Mouse (Mus musculus) liver, embryonic 13.5 days (tissue): ENCODE measurements around the gene Col4a2. TPM values are rescaled to one million over a fixed set of nuclear protein-coding genes. Genes with fewer than 3 reads are reported as not detected.

Experiments
- ATAC-seq: fragments of 200-750 bp; cut with Nextera tagmentation; 2 replicates; pipeline ENCODE4 v1.8.0; 2017; ENCODE audit warnings: low read depth, mild to moderate bottlenecking, moderate number of reproducible peaks, moderate library complexity
- DNase-seq: peaks from one replicate; pipeline ENCODE4 v3.0.0; 2022
- H3K27ac ChIP-seq: fragments of 300-500 bp; sonication (generic); 2 replicates; pipeline ENCODE4 v1.5.1; 2015; ENCODE audit warnings: moderate library complexity, mild to moderate bottlenecking, inconsistent platforms
- H3K27me3 ChIP-seq: fragments of 300-500 bp; sonication (generic); 2 replicates; pipeline ENCODE4 v1.6.1; 2015; ENCODE audit warnings: mild to moderate bottlenecking, inconsistent platforms
- H3K36me3 ChIP-seq: fragments of 300-500 bp; sonication (generic); 2 replicates; pipeline ENCODE4 v1.6.1; 2015; ENCODE audit warnings: mild to moderate bottlenecking, inconsistent platforms
- H3K4me1 ChIP-seq: fragments of 300-500 bp; sonication (generic); replicated peaks from 2 replicates; pipeline ENCODE4 v1.6.1; 2015; ENCODE audit warnings: inconsistent platforms
- H3K4me2 ChIP-seq: fragments of 300-500 bp; sonication (generic); 2 replicates; pipeline ENCODE4 v1.6.1; 2015; ENCODE audit warnings: inconsistent platforms, mild to moderate bottlenecking, moderate library complexity
- H3K4me3 ChIP-seq: fragments of 300-500 bp; sonication (generic); replicated peaks from 2 replicates; pipeline ENCODE4 v1.5.1; 2015; ENCODE audit warnings: mild to moderate bottlenecking, inconsistent platforms
- H3K9ac ChIP-seq: fragments of 300-500 bp; sonication (generic); 2 replicates; pipeline ENCODE4 v1.6.1; 2015; ENCODE audit warnings: mild to moderate bottlenecking, inconsistent platforms
- H3K9me3 ChIP-seq: fragments of 300-500 bp; sonication (generic); replicated peaks from 2 replicates; pipeline ENCODE4 v1.6.1; 2016; ENCODE audit warnings: inconsistent platforms
- WGBS: fragments of 180-500 bp; shearing (Covaris S2); methylation state at CpG from one replicate; pipeline ENCODE4 v1.1.7; 2015; ENCODE audit not compliant: insufficient replicate concordance; 5-methylcytosine and 5-hydroxymethylcytosine counted together
- polyA plus RNA-seq: library from polyadenylated mRNA; unstranded; fragments of >200 nt; fragmentation: Nextera tagmentation; extraction: Ambion mirVana; gene quantifications from 2 replicates; pipeline ENCODE4 v1.2.1, GENCODE M21; 2015

Col4a2 gene
- polyA plus RNA-seq, 1 experiment from 2014 or later = 5.4 TPM

DNA sequence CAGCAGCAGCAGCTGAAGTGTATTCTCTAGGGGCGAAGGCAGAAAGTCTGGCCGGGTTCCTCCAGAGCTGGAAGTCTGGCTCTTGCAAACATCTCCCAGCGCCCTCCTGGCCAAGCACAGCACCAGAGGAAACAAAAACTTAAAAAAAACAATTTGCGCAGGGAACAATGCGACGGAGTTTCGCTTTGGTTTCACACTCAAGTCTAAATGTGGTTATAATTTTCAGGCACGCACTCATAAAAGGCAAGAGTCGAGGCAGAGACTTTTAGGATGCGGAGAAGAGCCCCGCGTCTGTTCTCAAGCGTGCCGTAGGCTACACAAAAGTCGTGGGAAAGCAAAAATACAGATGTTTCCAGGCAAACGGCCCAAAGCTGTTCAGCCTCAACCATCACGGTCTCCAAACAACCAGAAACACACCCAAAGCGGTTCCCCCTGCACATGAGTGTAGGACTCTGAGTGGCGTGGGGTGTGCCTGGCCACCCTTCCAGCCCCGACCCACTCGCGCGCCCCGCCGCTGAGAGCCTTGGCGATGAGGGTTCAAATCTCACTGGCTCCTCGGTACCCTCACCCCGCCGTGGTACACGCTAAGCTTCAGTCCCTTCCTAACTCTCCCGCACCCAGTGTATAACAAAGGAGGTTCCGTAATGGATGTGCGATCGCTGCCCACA is 790 bp upstream of the Col4a2 start:
- peak overlapping the region; percentile 57 for H3K9ac ChIP-seq
- no peaks in the 10 kb centered on the region for H3K9me3 ChIP-seq
- H3K36me3 ChIP-seq = no peaks in the 10 kb centered on the region
- peak overlapping the region; percentile 62 for H3K4me2 ChIP-seq
- 5% methylated on average over 34 of the region's 34 CpGs for WGBS
- H3K27me3 ChIP-seq = peaks cover 57% of the 10 kb centered on the region
- H3K27ac ChIP-seq = no peak overlapping the region
- ATAC-seq (no peak), DNase-seq (no peak)
- peaks cover 7% of the 10 kb centered on the region; the same call in 1 of the 2 replicates for H3K4me1 ChIP-seq
- peak overlapping the region; percentile 56 for H3K4me3 ChIP-seq

DNA sequence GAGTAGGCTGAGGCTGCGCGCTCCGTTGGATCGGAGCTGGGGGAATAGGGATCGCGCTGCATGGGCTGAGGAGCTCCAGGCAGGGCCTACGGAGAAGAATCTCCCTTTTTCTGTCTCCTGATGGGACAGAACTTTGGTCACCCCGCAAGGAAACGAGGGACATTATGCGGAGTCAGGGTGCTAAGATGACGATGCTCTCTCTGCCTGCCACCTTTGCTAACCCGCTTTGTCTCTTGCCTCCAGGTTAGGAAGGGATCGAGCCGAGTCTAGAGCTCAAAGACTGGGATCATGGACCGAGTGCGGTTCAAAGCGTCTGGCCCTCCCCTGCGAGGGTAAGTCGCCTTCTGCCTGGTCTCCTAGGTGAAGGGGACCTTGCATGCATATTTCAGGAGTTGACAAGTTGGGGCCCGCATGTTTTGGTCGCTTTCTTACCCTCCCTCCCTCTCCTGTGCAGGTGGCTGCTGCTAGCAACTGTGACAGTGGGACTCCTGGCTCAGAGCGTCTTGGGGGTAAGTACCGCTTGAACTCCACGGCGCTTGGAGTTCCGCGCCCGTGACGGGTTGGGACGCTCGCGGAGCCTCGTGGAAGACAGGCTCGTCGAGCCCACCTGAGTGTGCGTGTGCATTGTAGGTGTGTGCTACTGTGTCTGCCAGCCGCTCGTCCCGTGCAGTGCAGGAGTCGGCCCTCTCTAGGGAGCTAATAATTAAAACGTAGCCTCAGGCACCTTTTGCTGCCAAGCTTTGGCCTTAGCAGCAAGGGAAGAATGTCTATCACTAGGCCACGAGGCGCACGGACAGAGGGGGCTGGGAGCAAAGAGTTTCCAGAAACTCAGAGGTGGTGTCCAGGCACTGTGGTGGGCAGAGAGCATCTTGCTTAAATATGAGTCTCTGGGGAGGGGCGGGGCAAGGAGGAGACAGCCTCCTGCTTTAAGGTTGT is 839 bp downstream of the Col4a2 start:
- ATAC-seq (no peak), DNase-seq (no peak)
- Histone ChIP-seq H3K4me1 (peaks cover 7% of the 10 kb centered on the region; the same call in 1 of the 2 replicates), H3K9ac (peak overlapping the region; percentile 57; the same call in 1 of the 2 replicates), H3K9me3 (no peaks in the 10 kb centered on the region), H3K27ac (no peak overlapping the region), H3K27me3 (peaks cover 57% of the 10 kb centered on the region), H3K4me2 (peak overlapping the region; percentile 62), H3K36me3 (no peaks in the 10 kb centered on the region), H3K4me3 (peak overlapping the region; percentile 56)
- WGBS = 5% methylated on average over 45 of the region's 45 CpGs

DNA sequence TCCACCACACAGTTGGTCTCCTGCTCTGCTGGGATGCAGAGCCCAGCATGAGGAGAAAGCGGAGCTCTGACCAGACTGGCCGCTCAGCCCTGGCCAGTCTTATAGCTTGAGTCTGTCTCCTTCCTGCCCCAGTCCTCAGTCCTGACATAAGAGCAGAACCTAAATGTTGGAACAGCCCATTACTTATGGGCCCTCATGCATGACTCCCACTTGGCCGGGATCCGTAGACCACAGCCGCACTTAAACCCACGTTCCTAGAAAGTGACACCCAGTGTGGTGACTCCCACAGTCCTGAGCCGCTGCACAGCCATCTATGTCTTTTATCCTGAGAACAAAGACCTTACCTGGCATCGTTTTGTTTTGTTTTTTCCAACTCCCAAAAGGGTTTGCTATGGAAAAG is 2.0 kb downstream of the Col4a2 start:
- Histone ChIP-seq H3K4me1 (peaks cover 1% of the 10 kb centered on the region; the same call in 1 of the 2 replicates), H3K4me2 (0 out of 2 replicates have a peak overlapping the region, but pooled peaks have one; percentile 62), H3K9ac (no peak overlapping the region), H3K36me3 (no peaks in the 10 kb centered on the region), H3K4me3 (no peak overlapping the region), H3K9me3 (no peaks in the 10 kb centered on the region), H3K27ac (no peak overlapping the region), H3K27me3 (peaks cover 56% of the 10 kb centered on the region)
- DNase-seq (no peak), ATAC-seq (no peak)
- WGBS = 67% methylated on average over 8 of the region's 8 CpGs

DNA sequence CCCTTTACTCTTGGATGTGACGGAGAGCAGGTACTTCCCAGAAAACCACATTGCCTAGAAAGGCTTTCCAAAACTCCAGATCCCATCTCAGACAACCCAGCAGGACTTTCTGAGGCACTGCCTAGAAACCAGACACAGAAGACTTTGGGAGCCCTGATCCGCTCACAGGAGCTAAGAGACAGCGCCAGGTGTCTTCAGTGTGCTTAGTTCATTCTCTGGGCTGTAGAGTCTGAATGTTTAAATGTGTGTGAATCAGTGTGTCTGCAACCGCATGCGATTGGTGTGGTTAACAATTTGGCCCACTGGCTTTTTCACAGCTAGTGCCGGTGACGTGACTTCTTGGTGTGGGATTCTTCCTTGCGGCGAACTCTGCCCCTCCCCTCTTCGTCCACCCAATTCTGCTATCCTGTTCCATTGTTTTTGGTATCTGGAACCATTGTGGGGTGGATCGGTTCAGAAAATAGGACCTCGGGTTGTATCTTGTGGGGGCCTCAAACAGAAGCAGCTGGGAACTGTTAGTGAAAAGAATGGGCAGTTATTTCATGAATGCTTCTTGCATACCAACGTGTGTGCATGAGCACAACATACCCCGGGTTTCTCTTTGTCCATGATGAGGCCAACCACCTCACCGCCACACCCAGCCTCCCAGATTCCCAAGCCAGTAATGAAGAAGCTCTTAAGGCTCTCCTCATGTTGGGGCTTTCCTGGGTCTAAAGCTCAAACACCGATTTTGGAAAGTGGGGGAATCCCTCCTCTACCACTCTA is 2.8 kb downstream of the Col4a2 start:
- H3K9me3 ChIP-seq = no peaks in the 10 kb centered on the region
- peaks cover 49% of the 10 kb centered on the region for H3K27me3 ChIP-seq
- ATAC-seq (no peak), DNase-seq (no peak)
- H3K4me1 ChIP-seq = no peaks in the 10 kb centered on the region
- H3K4me2 ChIP-seq = no peak overlapping the region
- H3K4me3 ChIP-seq = no peak overlapping the region
- H3K9ac ChIP-seq = no peak overlapping the region
- H3K27ac ChIP-seq = no peak overlapping the region
- 59% methylated on average over 16 of the region's 16 CpGs for WGBS
- H3K36me3 ChIP-seq = no peaks in the 10 kb centered on the region

DNA sequence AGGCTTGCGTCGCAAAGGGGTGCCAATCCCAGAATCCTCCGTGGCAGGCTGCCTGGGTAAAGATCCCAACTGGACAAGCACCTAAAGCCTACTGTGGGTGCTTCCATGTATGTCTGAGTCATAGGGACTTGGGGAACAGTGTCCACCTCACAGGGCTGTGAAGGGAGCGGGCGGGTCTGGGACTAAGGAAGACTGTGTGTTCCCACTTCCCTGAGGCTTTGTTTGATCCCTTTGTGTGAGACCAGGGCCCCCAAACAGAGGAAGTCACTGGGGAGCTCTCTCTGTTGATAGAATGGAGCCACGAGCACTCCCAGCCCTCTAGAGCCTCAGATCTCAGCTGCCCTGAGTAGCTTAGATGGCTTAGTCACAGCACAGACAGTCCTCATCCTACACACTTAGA is 3.5 kb downstream of the Col4a2 start:
- no peak for DNase-seq
- H3K9me3 ChIP-seq = no peaks in the 10 kb centered on the region
- no peaks in the 10 kb centered on the region for H3K4me1 ChIP-seq
- H3K4me2 ChIP-seq = no peak overlapping the region
- no peak overlapping the region for H3K9ac ChIP-seq
- H3K27ac ChIP-seq = no peak overlapping the region
- H3K27me3 ChIP-seq = peaks cover 42% of the 10 kb centered on the region
- H3K4me3 ChIP-seq = no peak overlapping the region
- no peak for ATAC-seq
- H3K36me3 ChIP-seq = no peaks in the 10 kb centered on the region
- 51% methylated on average over 6 of the region's 6 CpGs for WGBS

DNA sequence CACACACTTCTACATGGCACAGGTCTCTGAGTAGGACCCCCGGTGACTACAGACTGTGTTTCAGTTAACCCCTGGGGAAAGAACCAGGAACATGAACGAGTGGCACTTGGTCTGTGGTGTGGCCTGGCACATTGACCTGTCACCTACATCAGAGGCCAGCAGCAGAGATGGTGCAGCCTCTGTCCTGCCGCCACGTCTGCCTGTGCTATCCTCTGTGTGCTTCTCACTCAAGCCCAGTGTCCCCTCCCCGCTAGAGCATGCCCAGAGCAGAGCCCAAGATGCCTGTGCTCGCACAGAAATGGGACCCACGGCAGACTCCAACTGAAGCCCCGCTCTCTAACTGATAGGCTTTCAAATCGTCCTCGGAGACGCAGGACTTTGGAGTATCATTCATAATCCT is 6.8 kb downstream of the Col4a2 start:
- H3K27me3 ChIP-seq = peaks cover 9% of the 10 kb centered on the region
- no peaks in the 10 kb centered on the region for H3K9me3 ChIP-seq
- DNase-seq = no peak
- no peak overlapping the region for H3K4me2 ChIP-seq
- no peak overlapping the region for H3K4me3 ChIP-seq
- H3K36me3 ChIP-seq = no peaks in the 10 kb centered on the region
- WGBS = 72% methylated on average over 11 of the region's 11 CpGs
- H3K27ac ChIP-seq = no peak overlapping the region
- no peak overlapping the region for H3K9ac ChIP-seq
- H3K4me1 ChIP-seq = peaks cover 7% of the 10 kb centered on the region; the same call in 1 of the 2 replicates
- no peak for ATAC-seq

DNA sequence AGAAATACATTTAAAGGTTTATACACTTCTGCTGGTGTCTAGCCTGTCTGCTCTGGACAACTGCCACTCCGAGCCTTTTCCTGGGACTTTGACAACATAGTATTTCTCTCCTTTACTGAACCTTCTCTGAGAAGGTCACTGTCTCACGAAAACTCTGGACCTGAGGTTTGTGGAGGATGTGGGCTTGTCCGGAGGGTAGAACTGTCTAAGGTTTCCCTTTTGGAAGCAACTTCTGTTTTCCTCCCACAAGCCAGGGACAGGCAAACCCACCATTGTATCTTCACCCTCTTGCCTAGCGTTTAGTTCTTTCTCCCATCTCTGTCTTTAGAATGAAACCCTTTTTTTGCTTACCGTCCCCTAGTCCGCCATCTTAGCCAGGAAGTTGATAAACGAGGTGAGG is 9.2 kb downstream of the Col4a2 start:
- Histone ChIP-seq H3K9ac (no peak overlapping the region), H3K9me3 (no peaks in the 10 kb centered on the region), H3K36me3 (no peaks in the 10 kb centered on the region), H3K4me2 (no peak overlapping the region), H3K27ac (no peak overlapping the region), H3K4me1 (peaks cover 7% of the 10 kb centered on the region; the same call in 1 of the 2 replicates), H3K27me3 (no peaks in the 10 kb centered on the region), H3K4me3 (no peak overlapping the region)
- ATAC-seq = no peak
- WGBS = 38% methylated on average over 7 of the region's 7 CpGs
- DNase-seq = no peak

DNA sequence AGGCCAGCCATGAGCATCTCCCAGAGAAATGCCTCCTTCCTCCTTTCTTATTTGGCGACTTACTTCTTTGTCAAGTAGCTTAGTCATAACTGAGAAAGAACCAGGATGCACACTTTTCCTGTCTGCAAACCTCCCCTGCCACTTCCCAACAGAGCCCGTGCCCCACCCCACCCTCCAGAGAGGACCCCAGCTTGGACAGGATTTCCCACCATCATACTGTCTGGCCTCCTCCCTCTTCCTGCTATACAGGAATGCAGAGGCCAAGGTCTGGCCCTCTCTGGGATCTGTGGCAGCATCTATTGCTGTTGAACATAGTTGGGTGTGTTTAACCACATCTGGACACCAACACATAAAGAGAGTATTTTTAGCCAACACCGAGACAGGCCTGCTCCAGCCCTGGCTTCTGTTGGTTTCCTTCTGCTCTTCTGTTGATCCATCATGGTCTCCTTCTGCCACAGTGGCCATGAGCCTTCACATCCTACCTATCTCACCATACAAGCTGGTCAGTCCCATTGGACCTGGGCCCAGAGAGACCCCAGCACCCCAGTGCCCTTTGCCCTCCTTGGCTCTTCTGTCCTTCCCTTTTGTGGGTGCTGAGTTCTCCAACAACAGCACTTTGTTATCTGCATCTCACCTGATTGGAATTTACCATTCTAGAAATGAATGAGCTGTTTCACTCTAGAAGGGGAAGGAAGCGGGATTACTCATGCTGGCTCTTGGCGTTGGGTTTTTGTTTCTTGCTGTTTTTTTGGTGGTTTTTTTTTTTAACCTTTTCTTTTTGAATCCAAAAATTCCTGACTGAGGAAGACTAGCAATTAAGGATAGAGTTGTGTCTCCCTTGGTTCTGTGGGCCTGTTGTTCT is 10.3 kb downstream of the Col4a2 start:
- ATAC-seq = no peak
- Histone ChIP-seq H3K4me1 (peaks cover 7% of the 10 kb centered on the region; the same call in 1 of the 2 replicates), H3K4me3 (no peak overlapping the region), H3K36me3 (no peaks in the 10 kb centered on the region), H3K27ac (no peak overlapping the region; the same call in 1 of the 2 replicates), H3K9ac (no peak overlapping the region), H3K27me3 (no peaks in the 10 kb centered on the region), H3K4me2 (no peak overlapping the region), H3K9me3 (no peaks in the 10 kb centered on the region)
- WGBS = 25% methylated on average over 5 of the region's 5 CpGs
- DNase-seq = no peak

DNA sequence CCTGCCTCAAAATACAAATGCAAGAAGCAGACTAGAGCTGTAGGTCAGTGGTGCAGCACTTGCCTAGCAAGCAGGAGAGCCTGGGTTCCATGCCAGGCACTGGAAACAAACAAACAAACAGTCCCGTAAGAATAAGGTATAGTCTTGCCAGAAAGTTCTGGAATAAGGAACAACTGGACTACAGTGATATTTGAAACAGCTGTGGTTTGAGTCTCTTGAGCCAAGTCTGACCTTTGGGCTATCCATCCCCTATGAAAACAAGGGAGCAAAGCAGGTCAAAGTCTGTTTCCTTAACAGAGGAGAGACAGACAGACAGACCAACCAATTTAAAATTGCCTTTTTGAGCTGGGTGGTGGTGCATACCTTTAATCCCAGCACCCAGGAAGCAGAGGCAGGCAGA is 11.1 kb downstream of the Col4a2 start:
- WGBS = 64% methylated on average over 1 of the region's 1 CpGs
- no peak for ATAC-seq

DNA sequence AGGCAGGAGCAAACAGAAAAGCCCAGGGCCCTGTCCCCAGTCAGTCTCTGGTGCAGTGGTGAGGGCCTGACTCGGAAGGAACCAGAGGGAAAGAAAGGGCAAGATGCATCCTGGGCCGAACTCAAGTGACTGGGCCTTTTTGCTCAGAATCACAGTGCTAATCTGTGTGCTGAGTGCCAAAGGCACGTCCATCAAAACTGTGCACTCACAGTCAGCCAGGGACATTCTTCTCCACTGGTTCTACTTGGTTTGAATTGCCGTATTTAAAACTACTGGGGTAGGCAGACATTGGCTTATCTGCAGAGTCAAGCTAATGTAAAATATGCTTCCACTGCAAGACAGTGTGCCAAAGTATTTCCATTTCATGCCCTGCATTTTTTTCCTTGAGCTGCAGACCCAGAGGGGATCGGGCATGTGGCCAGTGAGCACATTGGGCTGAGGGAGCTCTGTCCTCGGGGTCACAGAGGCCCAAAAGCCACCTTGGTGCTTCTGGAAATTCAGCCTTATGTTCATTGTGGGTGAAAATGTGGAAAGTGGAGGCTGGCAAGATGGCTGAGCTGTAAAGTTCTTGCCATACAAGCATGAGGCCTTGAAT is 12.3 kb downstream of the Col4a2 start:
- H3K4me1 ChIP-seq = peaks cover 7% of the 10 kb centered on the region; the same call in 1 of the 2 replicates

More for the DNA sequence above, 11.1 kb downstream of the Col4a2 start:
- DNase-seq = no peak
- H3K9ac ChIP-seq = no peak overlapping the region
- H3K9me3 ChIP-seq = no peaks in the 10 kb centered on the region
- peaks cover 7% of the 10 kb centered on the region; the same call in 1 of the 2 replicates for H3K4me1 ChIP-seq
- no peak overlapping the region for H3K4me3 ChIP-seq
- no peak overlapping the region for H3K4me2 ChIP-seq
- H3K27me3 ChIP-seq = no peaks in the 10 kb centered on the region
- no peak overlapping the region for H3K27ac ChIP-seq
- H3K36me3 ChIP-seq = no peaks in the 10 kb centered on the region

More for the DNA sequence above, 12.3 kb downstream of the Col4a2 start:
- DNase-seq = no peak
- Histone ChIP-seq H3K4me2 (no peak overlapping the region), H3K9ac (no peak overlapping the region), H3K36me3 (no peaks in the 10 kb centered on the region), H3K27me3 (no peaks in the 10 kb centered on the region), H3K9me3 (no peaks in the 10 kb centered on the region), H3K4me3 (no peak overlapping the region), H3K27ac (no peak overlapping the region)
- ATAC-seq = no peak
- 64% methylated on average over 6 of the region's 6 CpGs for WGBS
